Mouse (Mus musculus): ENCODE measurements at regions not wholly inside any gene's neighbourhood (a gene's known extent, or its start where the extent isn't known, plus 50 kb on each side); places are given as distances from the start of the nearest gene placed in this dataset.

DNA sequence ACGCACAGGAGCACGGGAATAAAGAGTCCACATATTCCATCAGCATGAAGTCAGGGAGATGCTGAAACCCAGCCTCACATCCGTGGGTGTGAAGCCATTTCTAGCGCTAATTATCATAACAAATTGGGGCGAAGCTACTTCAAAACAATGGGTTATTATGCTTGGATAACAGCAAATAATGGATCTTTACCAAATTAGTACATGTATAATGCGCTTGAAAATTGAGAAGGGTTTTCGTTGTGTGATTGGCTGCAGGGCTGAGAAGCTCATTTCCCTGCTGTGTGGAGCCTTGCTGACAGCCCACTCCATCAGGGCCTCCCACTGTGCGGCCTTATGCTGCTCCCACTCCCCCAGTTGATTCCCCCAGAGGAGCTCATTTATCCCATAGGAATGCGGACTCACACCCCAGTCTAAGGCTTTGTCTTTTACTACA is 597.7 kb downstream of the Ets1 start:
- no peak for TF ChIP-seq CTCF (IDR thresholded peaks at IDR 0.05; ENCODE audit: low read depth)
- TF ChIP-seq EP300 (IDR thresholded peaks at IDR 0.05; ENCODE audit: low read depth), result no peak

Measured in liver, postnatal 0 days (tissue).